Mouse (Mus musculus) ES-Bruce4 (cell line): ENCODE data around the gene Sf3b4.

Source experiments
- CTCF ChIP-seq: IDR thresholded peaks from one replicate; pipeline ENCODE4 v1.8.1; 2011; ENCODE audit warnings: low read depth, low read length
- EP300 ChIP-seq: IDR thresholded peaks from 2 replicates; pipeline ENCODE4 v1.6.1; 2011; ENCODE audit warnings: low read depth, low read length; ENCODE audit not compliant: insufficient read depth
- POLR2A ChIP-seq: IDR thresholded peaks from one replicate; pipeline ENCODE4 v1.8.1; 2011; ENCODE audit warnings: low read length; ENCODE audit not compliant: insufficient read depth

GRCm38 (mm10) chr3:96198181-96198580 lies 26.0 kb downstream of the Sf3b4 start:
- TF ChIP-seq POLR2A (no peak), CTCF (no peak), EP300 (no peak)
